Mouse (Mus musculus): ENCODE measurements at regions not wholly inside any gene's neighbourhood (a gene's known extent, or its start where the extent isn't known, plus 50 kb on each side); places are given as distances from the start of the nearest gene placed in this dataset.

DNA sequence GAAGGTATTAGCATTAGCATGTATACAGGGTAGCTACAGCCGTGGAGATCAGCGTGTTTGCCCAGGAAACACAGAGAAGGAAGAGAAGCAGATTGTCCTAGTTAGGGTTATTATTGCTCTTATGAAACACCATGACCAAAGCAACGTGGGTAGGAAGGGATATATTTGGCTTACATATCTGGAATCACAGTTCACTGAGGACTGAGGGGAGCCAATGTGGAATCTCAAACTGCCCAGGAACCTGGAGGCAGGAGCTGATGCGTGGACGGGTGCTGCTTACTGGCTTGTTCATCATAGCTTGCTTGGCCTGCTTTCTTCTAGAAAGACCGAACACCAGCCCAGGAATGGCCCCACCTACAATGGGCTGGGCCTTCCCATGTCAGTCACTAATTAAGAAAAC is 238.4 kb downstream of the Atp23 start:
- in situ Hi-C loops (cut with MboI; ENCODE audit: low pct_unique_long_range_greater_than_20kb in 1 of 2, low sequenced_read_pairs in 2 of 2, unreplicated experiment in 1 of 2) = no loop called here

DNA sequence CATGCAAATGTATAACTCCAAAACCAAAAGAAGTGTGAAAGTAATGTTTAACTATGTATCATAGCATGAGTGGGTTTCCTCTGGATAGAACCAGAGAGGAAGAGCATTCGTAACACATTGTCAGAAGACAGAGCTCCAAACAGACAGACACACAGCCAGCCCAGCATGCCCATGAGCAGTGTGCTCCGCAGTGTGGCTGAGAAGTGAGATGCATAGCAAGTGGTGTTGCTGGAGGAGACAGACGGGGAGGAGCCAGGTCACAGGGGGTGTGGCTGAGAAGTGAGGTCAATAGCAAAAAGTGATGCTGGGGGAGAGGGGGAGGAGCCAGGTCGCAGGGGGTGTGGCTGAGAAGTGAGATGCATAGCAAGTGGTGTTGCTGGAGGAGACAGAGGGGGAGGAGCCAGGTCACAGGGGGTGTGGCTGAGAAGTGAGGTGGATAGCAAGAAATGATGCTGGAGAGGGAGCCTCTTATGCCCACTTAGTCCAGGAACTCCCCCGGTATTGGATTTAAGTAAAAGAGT is 240.0 kb downstream of the Atp23 start:
- in situ Hi-C loops (cut with MboI; ENCODE audit: low pct_unique_long_range_greater_than_20kb in 1 of 2, low sequenced_read_pairs in 2 of 2, unreplicated experiment in 1 of 2) = no loop called here

GRCm38 (mm10) chr10:126660024-126660423 is 241.1 kb downstream of the Atp23 start:
- in situ Hi-C loops (cut with MboI; ENCODE audit: low pct_unique_long_range_greater_than_20kb in 1 of 2, low sequenced_read_pairs in 2 of 2, unreplicated experiment in 1 of 2) = no loop called here

- in situ Hi-C loops (cut with MboI; ENCODE audit: low pct_unique_long_range_greater_than_20kb in 1 of 2, low sequenced_read_pairs in 2 of 2, unreplicated experiment in 1 of 2) = no loop called here
Observed at GRCm38 (mm10) chr10:126652693-126653092, 248.5 kb downstream of the Atp23 start.

- in situ Hi-C loops (cut with MboI; ENCODE audit: low pct_unique_long_range_greater_than_20kb in 1 of 2, low sequenced_read_pairs in 2 of 2, unreplicated experiment in 1 of 2) = loop anchor here in 1 of 2 experiments (25.0 kb wide), 1 partner anchor 259 kb away; no protein-coding TSS in a partner anchor
Observed at GRCm38 (mm10) chr10:126646587-126646986, 254.6 kb downstream of the Atp23 start.

DNA sequence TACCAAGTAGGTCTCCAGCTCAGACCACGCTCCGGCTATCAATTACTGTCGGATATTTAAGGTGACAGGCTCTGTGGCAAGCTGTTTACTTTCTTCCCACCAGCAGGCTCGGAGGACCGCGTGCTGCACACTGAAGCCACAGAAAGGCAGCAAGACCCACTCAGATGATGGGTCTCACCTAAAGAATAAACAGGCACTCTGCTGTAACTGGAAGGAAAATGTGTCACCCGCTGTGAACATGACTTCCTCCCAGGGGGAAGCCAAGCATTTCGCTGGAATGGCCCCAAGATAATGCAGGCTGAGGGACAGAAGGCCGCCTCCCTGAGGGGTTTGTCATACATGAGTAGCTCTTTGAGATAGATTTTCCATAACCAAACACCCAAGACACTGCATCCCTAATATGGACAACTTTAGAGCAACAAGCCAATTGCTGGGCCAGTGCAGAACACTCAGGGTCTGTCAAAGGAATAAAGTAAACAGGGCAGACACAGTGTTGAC is 259.3 kb downstream of the Atp23 start:
- in situ Hi-C loops (cut with MboI; ENCODE audit: low pct_unique_long_range_greater_than_20kb in 1 of 2, low sequenced_read_pairs in 2 of 2, unreplicated experiment in 1 of 2) = loop anchor here in 1 of 2 experiments (25.0 kb wide), 1 partner anchor 255 kb away; no protein-coding TSS in a partner anchor

- in situ Hi-C loops (cut with MboI; ENCODE audit: low pct_unique_long_range_greater_than_20kb in 1 of 2, low sequenced_read_pairs in 2 of 2, unreplicated experiment in 1 of 2) = loop anchor here in 1 of 2 experiments (25.0 kb wide), 1 partner anchor 247 kb away; no protein-coding TSS in a partner anchor
Observed at GRCm38 (mm10) chr10:126634731-126635130, 266.4 kb downstream of the Atp23 start.

- in situ Hi-C loops (cut with MboI; ENCODE audit: low pct_unique_long_range_greater_than_20kb in 1 of 2, low sequenced_read_pairs in 2 of 2, unreplicated experiment in 1 of 2) = loop anchor here in 1 of 2 experiments (25.0 kb wide), 1 partner anchor 241 kb away; no protein-coding TSS in a partner anchor
Observed at GRCm38 (mm10) chr10:126628057-126628456, 273.1 kb downstream of the Atp23 start.

DNA sequence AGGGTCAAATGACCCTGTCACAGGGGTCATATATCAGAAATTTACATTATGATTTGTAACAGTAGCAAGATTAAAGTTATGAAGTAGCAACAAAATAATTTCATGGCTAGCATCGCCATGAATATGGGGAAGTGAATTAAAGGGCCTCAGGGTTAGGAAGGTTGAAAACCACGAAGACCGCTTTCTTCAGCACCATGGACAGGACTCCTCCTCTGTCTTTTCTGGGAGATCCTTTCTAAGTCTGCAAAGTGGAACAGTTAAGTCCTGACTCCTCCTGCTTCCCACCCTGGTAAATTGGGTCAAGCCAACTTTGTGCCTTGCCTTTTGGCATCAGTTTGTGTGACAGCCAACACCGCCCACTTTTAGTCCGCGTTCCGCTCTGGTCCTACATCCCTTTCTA is 275.7 kb downstream of the Atp23 start:
- in situ Hi-C loops (cut with MboI; ENCODE audit: low pct_unique_long_range_greater_than_20kb in 1 of 2, low sequenced_read_pairs in 2 of 2, unreplicated experiment in 1 of 2) = loop anchor here in 1 of 2 experiments (25.0 kb wide), 1 partner anchor 238 kb away; no protein-coding TSS in a partner anchor

- in situ Hi-C loops (cut with MboI; ENCODE audit: low pct_unique_long_range_greater_than_20kb in 1 of 2, low sequenced_read_pairs in 2 of 2, unreplicated experiment in 1 of 2) = no loop called here
Observed at GRCm38 (mm10) chr10:126620802-126621201, 280.4 kb downstream of the Atp23 start.

DNA sequence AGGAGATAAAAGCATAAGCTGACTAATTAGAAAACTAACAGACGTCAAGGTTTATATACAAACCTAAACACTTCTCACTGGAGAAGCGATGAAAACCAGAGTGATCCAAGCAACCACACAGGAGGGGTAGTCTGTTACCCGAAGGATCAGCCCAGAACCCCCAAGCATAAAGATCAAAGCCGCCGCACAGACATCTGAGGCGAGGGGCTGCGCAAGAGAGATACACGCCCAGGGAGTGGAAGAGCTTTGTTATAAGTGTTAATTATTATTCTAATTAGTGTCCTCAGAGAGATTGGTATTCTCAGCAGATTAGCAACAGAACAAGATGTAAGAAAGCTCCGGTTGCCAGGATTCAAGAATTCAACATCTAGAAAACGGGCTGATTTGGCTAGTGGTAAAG is 281.2 kb downstream of the Atp23 start:
- in situ Hi-C loops (cut with MboI; ENCODE audit: low pct_unique_long_range_greater_than_20kb in 1 of 2, low sequenced_read_pairs in 2 of 2, unreplicated experiment in 1 of 2) = no loop called here

- in situ Hi-C loops (cut with MboI; ENCODE audit: low pct_unique_long_range_greater_than_20kb in 1 of 2, low sequenced_read_pairs in 2 of 2, unreplicated experiment in 1 of 2) = no loop called here
Observed at GRCm38 (mm10) chr10:126612226-126612625, 288.9 kb downstream of the Atp23 start.

DNA sequence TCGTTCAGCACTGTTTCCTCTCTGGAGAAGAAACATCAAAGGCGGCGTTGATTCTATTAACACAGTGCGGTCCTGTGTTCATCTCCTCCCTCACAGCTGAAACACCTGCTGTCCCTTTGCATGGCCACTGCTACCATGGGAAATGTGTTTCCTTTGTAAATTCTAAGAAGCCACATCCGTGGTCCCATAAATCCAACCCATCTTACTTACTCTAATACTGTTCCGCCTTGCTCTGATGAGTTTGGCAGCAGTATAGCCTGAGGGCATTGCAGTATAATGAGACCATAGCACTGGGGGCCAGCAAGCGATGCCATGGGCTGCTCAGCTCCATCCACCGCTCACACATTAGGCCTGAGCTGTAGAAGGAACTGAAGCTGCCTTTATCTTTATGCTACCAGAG is 290.6 kb downstream of the Atp23 start:
- in situ Hi-C loops (cut with MboI; ENCODE audit: low pct_unique_long_range_greater_than_20kb in 1 of 2, low sequenced_read_pairs in 2 of 2, unreplicated experiment in 1 of 2) = no loop called here

DNA sequence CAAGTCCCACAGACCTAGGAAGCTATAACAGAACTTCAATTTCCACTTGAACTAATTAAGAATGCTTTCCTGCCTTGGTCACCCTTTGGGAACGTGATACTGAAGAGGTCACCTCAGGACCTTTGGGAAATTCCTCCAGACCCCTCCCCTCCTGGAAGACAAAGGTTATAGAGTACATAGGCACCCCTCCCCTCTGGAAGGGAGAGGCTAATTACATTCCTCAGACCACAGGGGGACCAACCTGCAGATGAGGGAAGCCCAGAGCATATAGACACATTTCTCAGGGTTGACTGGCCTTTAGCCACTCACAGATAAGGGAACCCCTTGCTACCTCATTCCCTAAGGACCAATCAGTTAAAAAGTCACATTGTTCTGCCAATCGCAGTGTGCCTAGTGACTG is 301.5 kb downstream of the Atp23 start:
- in situ Hi-C loops (cut with MboI; ENCODE audit: low pct_unique_long_range_greater_than_20kb in 1 of 2, low sequenced_read_pairs in 2 of 2, unreplicated experiment in 1 of 2) = no loop called here

DNA sequence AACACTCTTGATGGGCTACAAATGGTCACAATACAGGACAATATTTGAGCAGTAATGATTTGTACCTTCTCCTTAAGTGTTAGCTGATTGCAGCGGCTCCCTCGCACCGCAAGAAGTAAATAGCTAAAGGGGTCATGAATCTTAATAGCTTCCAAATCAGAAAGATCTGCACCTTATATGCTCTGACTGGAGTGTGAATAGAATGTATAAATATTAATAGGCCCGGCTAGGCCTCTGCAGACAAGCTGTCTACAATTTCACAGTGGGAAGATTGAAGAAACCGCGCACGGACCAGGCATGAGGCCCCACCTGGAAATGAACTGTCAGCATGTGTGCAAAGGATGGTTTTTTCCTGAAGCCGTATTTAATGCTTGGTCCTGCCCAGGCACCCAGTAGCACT is 333.0 kb downstream of the Atp23 start:
- in situ Hi-C loops (cut with MboI; ENCODE audit: low pct_unique_long_range_greater_than_20kb in 1 of 2, low sequenced_read_pairs in 2 of 2, unreplicated experiment in 1 of 2) = no loop called here

- in situ Hi-C loops (cut with MboI; ENCODE audit: low pct_unique_long_range_greater_than_20kb in 1 of 2, low sequenced_read_pairs in 2 of 2, unreplicated experiment in 1 of 2) = no loop called here
Observed at GRCm38 (mm10) chr10:126565326-126565725, 335.8 kb downstream of the Atp23 start.

- in situ Hi-C loops (cut with MboI; ENCODE audit: low pct_unique_long_range_greater_than_20kb in 1 of 2, low sequenced_read_pairs in 2 of 2, unreplicated experiment in 1 of 2) = no loop called here
Observed at GRCm38 (mm10) chr10:126555080-126555479, 346.1 kb downstream of the Atp23 start.

DNA sequence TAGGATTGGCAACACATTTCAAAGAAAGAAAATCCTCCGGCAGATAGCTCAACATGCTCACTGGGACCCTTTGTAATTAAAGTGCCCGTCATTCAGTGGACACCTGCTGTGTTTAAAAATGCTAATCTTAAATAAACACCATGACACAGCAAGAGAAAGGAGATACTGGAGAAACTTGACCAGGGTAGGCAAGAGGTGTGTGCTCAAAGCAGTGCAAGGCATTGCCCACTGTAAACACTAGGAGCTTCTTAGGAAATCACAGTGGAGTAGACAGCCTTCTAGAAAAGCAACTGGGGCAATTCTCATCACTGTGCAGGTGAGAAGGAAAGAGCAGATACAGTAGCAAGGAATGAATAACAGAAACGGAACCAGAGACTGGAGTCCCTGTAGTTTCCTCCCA is 369.2 kb downstream of the Atp23 start:
- in situ Hi-C loops (cut with MboI; ENCODE audit: low pct_unique_long_range_greater_than_20kb in 1 of 2, low sequenced_read_pairs in 2 of 2, unreplicated experiment in 1 of 2) = no loop called here

DNA sequence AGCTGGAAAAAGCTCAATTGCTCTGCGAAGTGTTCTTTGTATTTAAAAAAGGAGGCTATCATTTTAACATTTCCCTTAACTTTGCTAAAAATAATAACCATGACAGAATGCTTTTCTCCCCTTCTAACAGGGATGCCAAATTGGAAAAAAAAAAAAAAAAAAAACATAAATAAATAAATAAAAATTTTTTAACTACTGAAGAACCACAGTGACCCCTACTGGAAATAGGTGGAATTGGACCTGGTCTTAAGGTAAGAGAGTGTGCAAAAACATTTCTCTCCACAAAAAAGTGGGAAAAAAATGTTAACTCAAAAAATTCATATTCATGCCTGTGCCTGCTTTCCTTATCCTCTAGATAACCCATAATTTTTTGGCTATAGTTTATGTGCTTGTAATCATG is 369.8 kb downstream of the Atp23 start:
- in situ Hi-C loops (cut with MboI; ENCODE audit: low pct_unique_long_range_greater_than_20kb in 1 of 2, low sequenced_read_pairs in 2 of 2, unreplicated experiment in 1 of 2) = no loop called here

DNA sequence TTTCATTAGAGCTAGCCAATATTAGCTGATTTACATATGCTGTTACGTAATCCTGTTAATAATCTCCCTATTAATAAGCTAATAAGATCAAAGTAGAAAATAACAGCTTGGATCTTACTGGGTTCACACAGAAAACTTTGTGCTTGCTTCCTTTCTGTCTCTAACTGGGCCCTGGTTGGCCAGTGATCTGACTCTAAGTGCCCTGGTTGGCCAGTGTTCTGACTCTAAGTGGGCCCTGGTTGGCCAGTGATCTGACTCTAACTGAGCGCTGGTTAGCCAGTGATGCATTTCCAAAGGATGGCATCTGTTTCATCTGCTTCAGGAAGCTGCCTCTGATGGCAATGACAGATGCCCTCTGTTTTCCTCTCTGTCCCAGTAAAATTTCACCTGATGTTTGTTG is 372.4 kb downstream of the Atp23 start:
- in situ Hi-C loops (cut with MboI; ENCODE audit: low pct_unique_long_range_greater_than_20kb in 1 of 2, low sequenced_read_pairs in 2 of 2, unreplicated experiment in 1 of 2) = loop anchor here in 1 of 2 experiments (10.0 kb wide), 1 partner anchor 144 kb away; no protein-coding TSS in a partner anchor

All from mouse embryonic stem cell (cell line).